Mouse (Mus musculus) lung, postnatal 0 days (tissue): Measurements from ENCODE around the gene Hibadh. TPM values are rescaled to one million over a fixed set of nuclear protein-coding genes. Genes with fewer than 3 reads are reported as not detected.
"Not testable (repeated sequence)": the region's sequence is repeated elsewhere in the genome, so short reads cannot be mapped to it uniquely, and the experiment has no call there.

Experiments used
- ATAC-seq: fragments of 200-750 bp; cut with Nextera tagmentation; 2 replicates; pipeline ENCODE4 v1.8.0; 2017; ENCODE audit warnings: moderate library complexity
- DNase-seq: peaks from one replicate; pipeline ENCODE4 v3.0.0-alpha.2; 2016; ENCODE audit warnings: low spot score
- H3K27ac ChIP-seq: fragments of 300-500 bp; sonication (generic); 2 replicates; pipeline ENCODE4 v1.5.1; 2014; ENCODE audit warnings: antibody characterized with exemption, mild to moderate bottlenecking, low read length, mixed read lengths
- H3K27me3 ChIP-seq: fragments of 300-500 bp; sonication (generic); replicated peaks from 2 replicates; pipeline ENCODE4 v1.6.1; 2014; ENCODE audit warnings: low read length, mixed read lengths; ENCODE audit not compliant: insufficient read depth
- H3K36me3 ChIP-seq: fragments of 300-500 bp; sonication (generic); 2 replicates; pipeline ENCODE4 v1.6.1; 2014; ENCODE audit warnings: low read length, mixed read lengths; ENCODE audit not compliant: insufficient read depth
- H3K4me1 ChIP-seq: fragments of 300-500 bp; sonication (generic); 2 replicates; pipeline ENCODE4 v1.6.1; 2014; ENCODE audit warnings: antibody characterized with exemption, low read depth, low read length, mixed read lengths; ENCODE audit not compliant: insufficient read depth
- H3K4me2 ChIP-seq: fragments of 300-500 bp; sonication (generic); replicated peaks from 2 replicates; pipeline ENCODE4 v1.6.1; 2014; ENCODE audit warnings: low read depth, mild to moderate bottlenecking, low read length, moderate library complexity, mixed read lengths
- H3K4me3 ChIP-seq: fragments of 300-500 bp; sonication (generic); 2 replicates; pipeline ENCODE4 v1.5.1; 2014; ENCODE audit warnings: low read depth, low read length
- H3K9ac ChIP-seq: fragments of 300-500 bp; sonication (generic); replicated peaks from 2 replicates; pipeline ENCODE4 v1.6.1; 2014; ENCODE audit warnings: low read depth, mild to moderate bottlenecking
- H3K9me3 ChIP-seq: fragments of 300-500 bp; sonication (generic); 2 replicates; pipeline ENCODE4 v1.6.1; 2016; ENCODE audit warnings: low read length, mixed read lengths
- CTCF ChIP-seq: IDR thresholded peaks from 2 replicates; pipeline ENCODE4 v1.5.1; 2016; ENCODE audit warnings: antibody characterized with exemption, mild to moderate bottlenecking
- EP300 ChIP-seq: IDR thresholded peaks from 2 replicates; pipeline ENCODE4 v1.6.1; 2016; ENCODE audit warnings: antibody characterized with exemption, mild to moderate bottlenecking, control low read depth
- WGBS: fragments of 180-500 bp; shearing (Covaris S2); extraction: QIAGEN DNeasy Blood & Tissue Kit; methylation state at CpG from one replicate; pipeline ENCODE4 v1.1.7; 2014; 5-methylcytosine and 5-hydroxymethylcytosine counted together
- polyA plus RNA-seq: library from polyadenylated mRNA; unstranded; fragments of >200 nt; fragmentation: Nextera tagmentation; extraction: Ambion mirVana; gene quantifications from 2 replicates; pipeline ENCODE4 v1.2.1, GENCODE M21; 2015

The Hibadh gene
- polyA plus RNA-seq = 113 and 119 TPM in 2 replicates

DNA sequence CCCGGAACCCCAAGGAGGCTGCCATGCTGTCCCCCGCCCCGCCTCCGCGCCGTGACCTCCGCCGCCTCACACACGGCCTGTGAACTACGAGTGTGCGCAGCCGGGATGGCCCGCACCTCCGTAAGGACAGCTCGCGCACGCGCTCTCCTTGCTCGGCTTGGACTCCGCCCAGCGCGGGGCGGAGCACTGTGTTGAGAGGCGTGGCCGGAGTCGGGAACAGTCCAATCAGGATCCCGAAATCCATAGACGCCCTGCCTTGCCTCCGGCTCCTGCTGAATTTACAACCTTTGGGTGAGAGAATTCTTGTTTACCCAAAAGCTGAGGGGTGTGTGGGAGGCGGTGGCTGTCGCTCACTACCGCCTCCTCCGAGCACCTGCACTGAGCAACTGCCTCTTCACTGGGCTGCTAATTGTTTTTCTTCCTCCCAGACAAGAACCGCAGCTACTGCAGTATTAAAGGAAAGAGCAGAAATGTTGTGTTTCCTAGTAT is at the start of gene Hibadh:
Gene Hibadh (minus strand): TSS at position 166 of the 489 bp plus-strand sequence.
- Histone ChIP-seq H3K4me3 (peak within 1 kb of the TSS; percentile 81), H3K27ac (peak within 1 kb of the TSS; percentile 93), H3K9me3 (no peaks in the 10 kb centered on the region), H3K36me3 (no peaks in the 10 kb centered on the region), H3K4me1 (peaks cover 5% of the 10 kb centered on the region; the same call in 1 of the 2 replicates), H3K4me2 (peak within 1 kb of the TSS; percentile 76), H3K27me3 (no peaks in the 10 kb centered on the region), H3K9ac (peak within 1 kb of the TSS; percentile 63)
- TF ChIP-seq EP300 = peak; percentile 51
- peak; percentile 64 for TF ChIP-seq CTCF
- peak; percentile 100 for ATAC-seq
- under 1% methylated on average over 34 of the region's 34 CpGs for WGBS
- peak; percentile 99 for DNase-seq

DNA sequence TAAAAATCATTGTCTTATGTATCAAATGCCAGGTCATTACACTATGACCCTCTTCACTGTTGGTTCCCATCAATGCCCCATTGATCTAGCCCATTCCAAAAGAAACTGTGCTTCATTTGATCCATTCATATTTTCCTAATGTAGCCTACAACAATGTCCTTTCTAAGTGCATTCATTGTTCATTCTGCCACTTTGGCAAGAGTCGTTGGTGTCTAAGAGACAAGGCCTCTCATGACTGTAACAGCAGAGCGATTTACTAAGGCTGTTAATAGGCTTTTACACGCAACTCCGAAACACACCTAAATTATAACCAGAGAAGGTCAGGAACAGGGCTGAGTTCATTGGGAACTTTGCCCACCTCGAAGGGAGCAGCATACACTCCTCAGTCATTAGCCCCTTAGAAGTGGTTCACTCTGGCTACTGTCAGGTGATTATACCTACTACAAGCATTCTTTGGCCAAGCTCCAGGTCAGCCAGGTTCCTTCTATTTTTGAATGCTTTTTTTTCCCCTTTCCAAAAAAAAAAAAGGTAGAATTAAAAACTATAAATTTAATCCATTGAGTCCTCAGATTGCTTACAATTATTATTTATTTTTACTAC is 46.8 kb upstream of the Hibadh start:
- Histone ChIP-seq H3K9ac (no peak overlapping the region), H3K4me3 (no peak overlapping the region), H3K4me2 (no peak overlapping the region), H3K9me3 (no peaks in the 10 kb centered on the region), H3K4me1 (no peaks in the 10 kb centered on the region), H3K27me3 (no peaks in the 10 kb centered on the region), H3K36me3 (no peaks in the 10 kb centered on the region), H3K27ac (no peak overlapping the region)
- WGBS = 62% methylated on average over 5 of the region's 5 CpGs
- peak; percentile 8 for DNase-seq
- ATAC-seq = no peak
- TF ChIP-seq CTCF = no peak

DNA sequence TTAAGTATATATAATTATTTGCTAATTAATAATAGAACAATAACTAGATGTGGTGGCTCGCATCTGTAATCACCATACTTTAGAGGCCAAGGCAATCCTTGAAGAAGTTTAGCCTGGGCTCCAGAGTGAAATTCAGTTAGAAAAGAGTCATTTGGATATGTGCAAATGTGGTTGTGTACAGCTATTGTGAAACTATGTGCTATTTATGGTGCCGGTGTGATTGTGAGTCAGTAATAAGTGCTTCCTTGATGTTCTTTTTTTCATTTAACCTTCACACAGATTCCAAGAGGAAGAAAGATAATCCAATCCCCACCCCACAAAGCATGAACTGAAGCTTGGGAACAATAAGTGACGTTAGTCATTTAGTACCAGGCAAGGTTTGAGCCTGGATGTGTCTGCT is 42.4 kb upstream of the Hibadh start:
- no peaks in the 10 kb centered on the region for H3K36me3 ChIP-seq
- WGBS = 69% methylated on average over 3 of the region's 3 CpGs
- no peak overlapping the region for H3K9ac ChIP-seq
- H3K4me3 ChIP-seq = no peak overlapping the region
- TF ChIP-seq CTCF (no peak), EP300 (no peak)
- ATAC-seq (no peak), DNase-seq (no peak)
- H3K4me2 ChIP-seq = no peak overlapping the region
- H3K27me3 ChIP-seq = no peaks in the 10 kb centered on the region
- H3K9me3 ChIP-seq = no peaks in the 10 kb centered on the region
- no peaks in the 10 kb centered on the region for H3K4me1 ChIP-seq
- no peak overlapping the region for H3K27ac ChIP-seq

- WGBS = 73% methylated on average over 6 of the region's 6 CpGs
Observed at GRCm38 (mm10) chr6:52681847-52682485, 41.8 kb upstream of the Hibadh start.

GRCm38 (mm10) chr6:52680458-52681032 is 40.4 kb upstream of the Hibadh start:
- Histone ChIP-seq H3K36me3 (no peaks in the 10 kb centered on the region), H3K4me3 (no peak overlapping the region), H3K9ac (no peak overlapping the region), H3K4me2 (peak overlapping the region; percentile 19; the same call in 1 of the 2 replicates), H3K9me3 (no peaks in the 10 kb centered on the region), H3K4me1 (no peaks in the 10 kb centered on the region), H3K27me3 (no peaks in the 10 kb centered on the region), H3K27ac (no peak overlapping the region)
- no peak for TF ChIP-seq CTCF
- no peak for TF ChIP-seq EP300
- 34% methylated on average over 8 of the region's 8 CpGs for WGBS
- ATAC-seq (no peak), DNase-seq (peak; percentile 17)

More at GRCm38 (mm10) chr6:52681847-52682485, 41.8 kb upstream of the Hibadh start:
- Histone ChIP-seq H3K4me1 (no peaks in the 10 kb centered on the region), H3K4me2 (no peak overlapping the region), H3K27me3 (no peaks in the 10 kb centered on the region), H3K27ac (no peak overlapping the region), H3K9me3 (no peaks in the 10 kb centered on the region), H3K9ac (no peak overlapping the region), H3K4me3 (no peak overlapping the region), H3K36me3 (no peaks in the 10 kb centered on the region)
- no peak for DNase-seq
- no peak for ATAC-seq
- TF ChIP-seq CTCF (no peak), EP300 (no peak)

DNA sequence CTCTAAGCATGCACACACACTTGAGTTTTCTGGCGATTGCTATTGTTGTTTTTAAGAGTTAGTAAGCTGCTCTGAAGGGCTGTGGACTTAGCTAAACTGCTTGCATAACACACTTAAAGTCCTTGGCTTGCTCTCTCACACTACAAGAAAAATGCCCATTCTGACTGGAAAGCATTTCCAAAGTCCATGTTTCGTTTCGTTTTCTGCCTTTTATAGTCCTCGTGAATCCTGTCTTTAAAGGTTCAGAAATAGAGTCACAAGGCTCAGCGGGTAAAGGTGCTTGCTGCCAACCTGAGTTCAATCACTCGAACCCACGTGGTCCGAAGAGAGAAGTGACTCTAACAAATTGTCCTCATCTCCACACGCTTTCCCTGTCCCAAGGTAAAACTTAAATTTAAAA is 39.4 kb upstream of the Hibadh start:
- H3K27ac ChIP-seq = no peak overlapping the region
- WGBS = 58% methylated on average over 9 of the region's 9 CpGs
- TF ChIP-seq CTCF (no peak), EP300 (no peak)

DNA sequence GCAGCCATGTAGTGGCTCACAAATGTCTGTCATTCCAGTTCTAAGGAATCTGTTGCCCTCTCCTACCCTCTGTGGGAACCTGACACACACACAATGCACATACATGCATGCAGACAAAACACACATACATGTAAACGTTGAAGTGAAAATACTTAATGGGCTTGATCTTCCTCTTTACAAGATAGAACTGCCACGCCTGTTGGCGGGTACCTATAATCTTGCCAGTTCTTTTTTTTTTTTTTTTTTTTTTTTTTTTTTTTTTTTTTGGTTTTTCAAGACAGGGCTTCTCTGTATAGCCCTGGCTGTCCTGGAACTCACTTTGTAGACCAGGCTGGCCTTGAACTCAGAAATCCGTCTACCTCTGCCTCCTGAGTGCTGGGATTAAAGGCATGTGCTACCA is 37.3 kb upstream of the Hibadh start:
- H3K36me3 ChIP-seq, H3K27me3 ChIP-seq, DNase-seq, H3K4me1 ChIP-seq, H3K4me3 ChIP-seq, H3K9ac ChIP-seq, H3K27ac ChIP-seq, ATAC-seq, H3K4me2 ChIP-seq, H3K9me3 ChIP-seq: not testable (repeated sequence)
- WGBS = 81% methylated on average over 4 of the region's 4 CpGs

More for the DNA sequence above, 39.4 kb upstream of the Hibadh start:
- DNase-seq = peak; percentile 57
- H3K4me1 ChIP-seq = no peaks in the 10 kb centered on the region
- 0 out of 2 replicates have a peak overlapping the region, but pooled peaks have one; percentile 0 for H3K4me3 ChIP-seq
- peak; percentile 50 for ATAC-seq
- no peaks in the 10 kb centered on the region for H3K27me3 ChIP-seq
- H3K4me2 ChIP-seq = peak overlapping the region; percentile 31
- no peak overlapping the region for H3K9ac ChIP-seq
- H3K9me3 ChIP-seq = no peaks in the 10 kb centered on the region
- no peaks in the 10 kb centered on the region for H3K36me3 ChIP-seq
